Mouse (Mus musculus) neutrophil, adult 65 days (primary cell): ENCODE results near the gene Olfr345. TPM values are rescaled to one million over a fixed set of nuclear protein-coding genes. Genes with fewer than 3 reads are reported as not detected.

ENCODE experiments used
- total RNA-seq: library from RNA; stranded (reverse); gene quantifications from 2 replicates; pipeline ENCODE4 v1.2.4, GENCODE M21; 2023

The Olfr345 gene
- total RNA-seq, result not detected in 2 replicates

DNA sequence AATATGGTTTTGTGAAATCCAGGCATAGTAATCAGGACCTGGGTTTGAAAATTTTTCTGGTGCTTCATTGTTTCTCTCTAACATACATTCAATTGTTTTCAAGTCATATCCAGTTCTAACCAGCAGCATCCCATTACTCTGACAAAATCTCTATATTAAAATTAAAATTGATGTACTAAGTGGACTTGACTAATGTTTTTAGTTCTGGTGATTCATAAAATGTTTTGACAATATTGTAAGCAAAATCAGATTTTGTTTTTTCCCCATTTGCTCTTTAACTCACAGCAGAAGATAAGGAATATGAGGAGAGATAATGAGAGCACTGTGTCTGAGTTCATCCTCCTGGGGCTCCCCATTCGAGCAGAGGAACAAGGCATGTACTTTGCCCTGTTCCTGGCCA lies at the start of gene Olfr345:
TSS of gene Olfr345 (plus strand) at position 301 of the 400 bp plus-strand sequence.

DNA sequence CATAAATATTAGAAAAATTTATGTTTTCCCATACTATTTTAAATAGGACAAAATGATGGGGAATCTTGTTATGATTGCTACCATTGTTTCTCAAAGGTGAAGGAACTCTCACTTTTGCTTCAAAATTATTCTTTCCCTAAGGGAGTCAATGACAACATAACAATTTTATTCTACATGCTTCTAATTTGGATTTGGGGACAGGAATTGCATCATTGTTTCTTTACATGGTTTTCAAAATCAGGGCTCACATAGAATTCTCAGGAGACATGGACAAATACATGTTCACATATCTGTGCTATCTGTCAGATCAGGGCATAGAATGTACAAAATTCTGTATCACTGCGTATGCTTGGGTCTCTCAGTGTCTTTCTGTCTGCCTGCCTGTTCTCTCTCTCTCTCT lies 45.6 kb downstream of the Olfr345 start, which contains the start of gene Olfr346:
TSS of gene Olfr346 (plus strand) at position 301 of the 400 bp plus-strand sequence.

Other genes starting within 250 kb of the Olfr345 start
- gene Olfr339, start 221.1 kb upstream of the Olfr345 start, total RNA-seq, result not detected in 2 replicates
- not detected in 2 replicates for gene Olfr340, start 187.5 kb upstream of the Olfr345 start, total RNA-seq
- not detected in 2 replicates for gene Olfr341, start 157.6 kb upstream of the Olfr345 start, total RNA-seq
- gene Olfr342, start 115.0 kb upstream of the Olfr345 start, total RNA-seq, result not detected in 2 replicates
- gene Olfr344, start 73.4 kb upstream of the Olfr345 start, total RNA-seq, result not detected in 2 replicates
- not detected in 2 replicates for gene Olfr346, start 45.7 kb downstream of the Olfr345 start, total RNA-seq
- gene Olfr347, start 91.9 kb downstream of the Olfr345 start, total RNA-seq, result not detected in 2 replicates
- gene Olfr348, start 144.2 kb downstream of the Olfr345 start, total RNA-seq, result not detected in 2 replicates
- not detected in 2 replicates for gene Olfr50, start 150.5 kb downstream of the Olfr345 start, total RNA-seq
- gene Olfr3, start 177.0 kb downstream of the Olfr345 start, total RNA-seq, result not detected in 2 replicates
- not detected in 2 replicates for gene Olfr350, start 206.3 kb downstream of the Olfr345 start, total RNA-seq
- 0.22 TPM in 1 of 2 replicates, not detected in the other for gene Olfr351, start 222.6 kb downstream of the Olfr345 start, total RNA-seq
- gene Olfr352, start 228.4 kb downstream of the Olfr345 start, total RNA-seq, result not detected in 2 replicates